Mouse (Mus musculus) layer of hippocampus, postnatal 10 days (tissue): Measurements from ENCODE around the gene Srsf3. TPM values are rescaled to one million over a fixed set of nuclear protein-coding genes. Genes with fewer than 3 reads are reported as not detected.
"Not testable (repeated sequence)": the region's sequence is repeated elsewhere in the genome, so short reads cannot be mapped to it uniquely, and the experiment has no call there.

Experiments used
- DNase-seq, 2 experiments: peaks; one replicate each; pipeline ENCODE4 v3.0.0; 2021; ENCODE audit warnings: low spot score in 2 of 2
- total RNA-seq, 2 experiments: library from RNA; stranded (reverse); gene quantifications; 2 replicates each; pipeline ENCODE4 v1.2.3; 2021

Gene Srsf3
- total RNA-seq, 2 experiments from 2014 or later: 179 to 207 TPM

- no peak for DNase-seq
These were observed 14.0 kb upstream of the Srsf3 start for GRCm38 (mm10) chr17:29018292-29018984.

- DNase-seq: no peak
These were observed 13.0 kb upstream of the Srsf3 start for GRCm38 (mm10) chr17:29019391-29019790.

DNA sequence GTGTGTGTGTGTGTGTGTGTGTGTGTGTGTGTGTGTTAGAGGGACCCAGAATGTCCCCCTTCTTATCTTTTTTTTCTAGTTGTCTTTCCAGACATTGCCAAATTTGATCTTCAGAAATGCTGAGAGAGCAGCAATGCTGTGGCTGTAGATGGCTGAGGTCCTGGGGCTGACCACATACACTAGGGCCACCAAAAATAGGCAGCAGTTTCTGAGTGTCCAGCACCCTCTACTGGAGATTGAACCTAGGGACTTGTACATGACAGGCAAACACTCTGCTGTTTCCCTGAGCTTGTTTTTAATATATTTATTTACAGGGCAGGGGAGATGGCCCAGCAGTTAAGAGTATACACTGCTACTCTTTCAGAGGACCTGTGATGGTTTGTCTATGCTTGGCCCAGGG, 12.0 kb upstream of the Srsf3 start:
- no peak for DNase-seq

DNA sequence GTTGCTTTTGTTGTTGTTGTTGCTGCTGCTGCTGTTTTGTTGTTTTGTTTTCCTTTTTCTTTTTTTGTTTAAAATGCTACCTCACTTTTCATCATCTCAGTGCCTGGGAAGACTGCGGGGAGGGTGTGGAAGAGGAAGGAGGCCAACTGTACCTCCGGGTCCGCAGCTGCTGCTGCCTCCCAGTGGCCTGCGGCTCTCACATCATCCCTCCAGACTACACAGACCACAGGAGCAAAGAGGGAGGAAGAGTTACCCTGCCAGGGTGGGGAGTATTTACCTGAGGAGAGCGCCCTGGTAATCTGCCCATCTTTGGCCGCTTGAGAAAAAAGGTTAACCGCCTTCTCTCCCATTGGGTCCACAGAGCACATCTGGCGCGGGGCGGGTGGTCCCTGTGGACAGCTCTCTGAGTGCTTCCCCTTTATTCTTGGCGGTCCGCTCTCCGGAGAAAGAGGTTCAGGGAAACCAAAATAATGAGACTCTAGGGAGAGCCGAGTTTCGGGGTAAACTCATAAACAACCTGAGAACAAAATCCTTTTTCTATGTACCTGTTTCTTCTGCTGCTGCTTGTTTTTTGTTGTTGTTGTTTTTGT, 10.1 kb upstream of the Srsf3 start:
- no peak for DNase-seq

DNA sequence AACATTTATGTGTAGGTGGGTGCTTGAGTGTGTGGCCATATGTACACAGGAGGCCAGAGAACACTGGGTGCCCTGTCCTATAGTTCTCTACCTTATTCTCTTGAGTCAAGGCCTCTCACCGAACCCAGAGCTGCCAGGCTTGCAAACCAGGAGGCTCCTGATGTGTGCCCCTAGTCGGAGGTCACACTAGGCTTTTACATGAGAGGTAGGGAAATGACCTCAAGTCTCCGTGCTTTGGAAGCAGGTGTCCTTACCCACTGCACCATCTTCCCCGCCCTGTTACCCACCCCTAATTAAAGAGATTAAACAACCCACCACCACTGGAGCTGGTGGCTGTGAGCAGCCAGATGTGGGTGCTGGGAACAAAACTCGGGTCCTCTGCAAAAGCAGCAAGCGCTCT, 9.1 kb upstream of the Srsf3 start:
- DNase-seq: no peak

DNA sequence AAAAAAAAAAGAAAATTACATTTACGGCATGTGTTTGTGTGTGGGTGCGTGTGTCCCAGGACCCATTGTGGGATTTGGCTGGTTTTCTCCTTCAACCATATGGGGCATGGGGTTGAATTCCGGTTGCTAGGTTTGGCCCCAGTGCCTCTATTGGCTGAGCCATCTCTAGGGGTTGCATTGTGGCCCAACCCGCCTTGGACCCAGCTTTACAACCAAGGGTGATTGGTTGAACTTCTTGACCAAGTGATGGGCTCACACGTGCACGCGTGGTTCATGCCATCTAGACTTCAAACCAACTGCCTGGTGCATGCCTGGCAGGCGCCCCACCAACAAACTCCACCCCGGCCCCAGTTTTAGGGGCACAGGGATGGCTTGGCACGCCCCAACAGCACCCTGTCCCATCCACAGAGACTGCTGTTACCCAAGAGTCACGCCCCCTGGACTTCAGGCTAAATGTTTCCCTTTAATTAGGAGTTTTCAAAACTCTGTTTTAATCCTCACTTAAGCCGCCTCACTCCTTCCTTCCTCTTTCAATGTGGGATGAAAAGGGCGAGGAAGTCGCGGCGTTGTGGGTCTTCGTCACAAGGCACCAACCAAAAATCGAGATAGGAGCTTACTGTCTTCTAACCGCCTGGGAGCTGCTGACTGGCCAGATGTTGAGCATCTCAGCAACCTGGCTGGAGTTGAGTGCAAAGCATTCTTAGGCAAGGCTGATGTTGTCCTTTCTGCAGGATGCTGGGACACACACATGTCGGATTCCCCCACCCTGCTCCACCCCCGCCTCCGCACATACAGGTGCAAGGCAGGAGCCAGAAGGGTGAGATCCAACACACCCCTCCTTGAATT, 8.2 kb upstream of the Srsf3 start:
- no peak for DNase-seq

GRCm38 (mm10) chr17:29024896-29025565, 7.4 kb upstream of the Srsf3 start:
- DNase-seq: no peak

DNA sequence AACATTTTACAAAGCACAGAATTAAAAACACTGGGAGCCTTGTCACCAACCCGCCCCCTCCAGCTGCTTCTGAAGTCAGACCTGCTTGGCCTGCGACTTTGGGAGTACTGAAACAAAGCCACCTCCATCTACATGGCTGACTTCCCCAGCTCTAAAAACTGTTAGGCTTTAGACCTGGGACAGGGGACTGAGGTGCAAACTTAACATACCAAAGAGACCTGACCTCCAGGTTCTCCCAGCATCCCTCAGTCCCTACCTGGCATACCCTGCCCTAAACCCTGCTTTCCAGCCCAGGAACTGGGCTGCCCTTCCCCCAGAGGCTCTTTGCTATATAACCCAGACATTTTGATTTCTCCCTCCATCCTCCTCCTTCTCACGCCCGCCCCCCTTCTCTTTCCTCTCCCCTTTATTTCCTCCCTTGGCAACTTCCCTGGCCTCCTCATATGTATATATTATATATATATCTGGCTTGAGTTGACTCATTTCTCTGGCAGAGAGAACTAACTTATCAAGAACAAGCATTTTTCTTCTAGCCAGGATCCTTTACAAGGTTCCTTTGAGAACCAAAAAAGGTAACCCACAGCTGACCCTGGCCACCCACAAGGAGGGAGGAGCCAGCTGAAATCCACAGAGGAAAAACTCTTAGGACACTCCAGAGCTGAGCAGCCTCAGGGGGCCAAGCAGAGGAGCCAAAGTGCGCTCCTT, 5.6 kb upstream of the Srsf3 start:
- DNase-seq: no peak

DNA sequence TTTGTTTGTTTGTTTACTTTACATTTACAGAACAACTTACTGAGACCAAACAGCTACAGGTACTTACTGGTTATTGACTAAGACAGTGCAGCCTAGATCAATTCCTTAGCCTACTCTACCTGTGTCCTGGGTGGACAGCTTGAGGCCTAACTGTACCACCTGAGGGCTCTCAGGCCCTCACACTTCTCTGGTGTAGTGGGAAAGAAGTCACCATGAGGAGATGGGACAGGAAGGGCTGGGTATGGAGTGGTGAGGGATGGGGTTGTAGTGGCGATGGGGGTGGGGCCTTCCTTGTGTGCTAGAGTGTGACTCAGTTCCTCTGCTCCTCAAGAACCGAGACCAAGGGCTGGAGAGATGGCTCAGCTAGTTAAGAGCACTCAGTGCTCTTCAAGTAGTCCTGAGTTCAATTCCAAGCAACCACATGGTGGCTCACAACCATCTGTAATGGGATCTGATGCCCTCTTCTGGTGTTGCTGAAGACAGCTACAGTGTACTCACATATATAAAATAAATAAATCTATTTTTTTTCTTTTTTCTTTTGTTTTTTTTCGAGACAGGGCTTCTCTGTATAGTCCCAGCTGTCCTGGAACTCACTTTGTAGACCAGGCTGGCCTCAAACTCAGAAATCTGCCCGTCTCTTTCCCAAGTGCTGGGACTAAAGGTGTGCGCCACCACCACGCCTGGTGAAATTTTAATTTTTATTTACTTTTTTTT, 1.9 kb upstream of the Srsf3 start:
- no peak for DNase-seq

GRCm38 (mm10) chr17:29031085-29031711, 1.2 kb upstream of the Srsf3 start:
- DNase-seq: not testable (repeated sequence)

DNA sequence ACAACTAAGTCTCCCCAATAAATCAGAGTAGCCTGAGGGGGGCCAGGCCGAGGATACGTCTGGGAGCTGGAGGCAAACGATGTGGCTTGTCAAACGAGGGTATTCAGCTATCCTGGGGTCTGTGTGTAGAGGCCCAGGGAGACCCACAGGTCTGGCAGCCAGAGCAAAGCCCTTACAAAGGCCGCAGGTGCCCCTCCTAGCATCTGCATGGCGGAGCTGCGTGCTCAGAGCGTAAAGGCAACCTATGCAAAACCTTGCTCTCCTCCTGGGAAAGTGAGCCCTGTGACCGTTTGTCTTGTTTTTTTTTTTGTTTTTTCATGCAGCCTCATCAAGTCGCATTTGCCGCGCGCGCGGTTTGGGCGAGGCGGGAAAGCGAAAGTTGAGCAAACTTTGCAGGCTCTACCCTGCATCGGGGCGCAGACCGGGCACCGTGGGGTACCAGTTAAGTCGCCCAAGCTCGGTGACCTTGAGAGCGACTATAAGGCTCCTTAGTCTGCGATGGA, 606 bp upstream of the Srsf3 start:
- DNase-seq: no peak

DNA sequence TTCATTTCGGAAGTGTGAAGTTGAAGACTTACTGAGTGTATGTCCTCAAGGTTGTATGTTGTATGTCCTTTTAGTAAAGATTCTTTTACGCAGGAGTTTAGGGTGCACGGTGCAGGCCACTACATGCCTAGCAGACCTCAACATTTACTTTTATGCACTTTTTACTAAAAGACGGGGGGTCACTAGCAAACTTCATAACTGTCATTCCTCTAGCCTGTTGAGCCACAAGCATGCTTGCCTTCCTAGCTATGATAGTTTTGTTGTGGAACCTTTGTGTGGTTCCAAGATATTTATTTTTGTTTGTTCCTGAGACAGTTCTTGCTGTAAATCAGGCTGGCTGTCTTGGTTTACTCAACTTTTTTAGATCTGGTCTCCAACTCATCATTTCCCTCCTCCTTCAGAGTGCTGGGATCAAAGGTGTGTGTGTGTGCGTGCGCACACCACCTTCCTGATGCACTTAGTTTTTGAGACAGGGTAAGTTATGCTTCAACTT, 1.2 kb downstream of the Srsf3 start:
- no peak for DNase-seq

- no peak for DNase-seq
These were observed 1.8 kb downstream of the Srsf3 start for GRCm38 (mm10) chr17:29034264-29034663.

DNA sequence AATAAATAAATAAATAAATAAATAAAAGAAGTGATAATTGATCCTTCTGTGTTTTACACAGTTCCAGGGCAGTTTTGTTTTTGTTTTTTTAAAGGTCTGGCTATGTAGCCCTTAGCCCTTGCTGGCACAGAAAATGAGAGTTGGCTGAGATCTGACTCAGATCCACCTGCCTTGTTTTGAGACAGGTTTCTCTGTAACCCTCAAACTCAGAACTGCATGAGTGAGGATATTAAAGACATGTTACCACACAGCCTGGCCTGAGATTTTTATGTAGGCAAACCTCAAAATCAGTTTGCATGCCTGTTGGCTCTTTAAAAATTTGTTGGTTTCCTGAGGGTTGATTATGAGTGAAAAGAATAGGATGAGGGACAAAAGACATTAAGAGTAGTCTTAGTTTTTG, 3.1 kb downstream of the Srsf3 start:
- no peak for DNase-seq

DNA sequence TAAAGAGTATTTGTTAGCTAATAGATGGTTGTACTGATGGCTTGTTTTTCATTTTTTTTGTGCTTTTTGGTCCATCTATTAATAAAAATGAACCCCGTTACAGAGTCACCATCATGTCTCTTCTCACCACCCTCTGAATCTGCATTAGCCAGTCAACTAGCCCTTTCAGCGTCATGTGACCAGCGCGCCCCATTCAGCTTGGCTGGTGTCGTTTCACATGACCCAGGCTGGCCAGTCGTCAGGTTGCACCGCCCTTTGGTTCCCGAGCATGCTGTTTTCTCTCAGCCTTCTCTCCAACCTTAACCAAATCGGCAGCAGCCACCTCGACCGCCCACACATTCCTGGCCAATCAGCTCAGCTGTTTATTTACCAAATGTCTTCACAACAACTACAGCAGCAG, 6.9 kb downstream of the Srsf3 start:
- DNase-seq: no peak

GRCm38 (mm10) chr17:29041632-29042031, 9.2 kb downstream of the Srsf3 start:
- DNase-seq: not testable (repeated sequence)

DNA sequence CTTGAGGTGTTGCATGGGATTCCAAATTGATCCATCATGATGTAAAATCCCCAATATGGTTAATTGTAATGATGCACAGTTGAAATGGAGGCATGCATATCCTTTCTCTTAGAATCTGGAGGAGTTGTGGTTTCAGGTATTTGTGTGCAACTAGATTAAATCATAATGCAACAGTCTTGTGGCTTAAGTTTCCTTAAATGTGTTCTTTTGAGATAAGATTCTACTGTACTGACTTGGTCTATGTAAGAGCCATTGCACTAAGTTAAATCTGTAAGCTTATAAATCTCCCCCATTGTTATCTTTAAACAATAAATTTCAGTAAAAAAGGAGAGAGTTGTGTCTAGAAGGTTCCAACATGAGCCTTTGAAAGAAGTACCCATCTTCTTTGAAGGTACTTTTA, 10.1 kb downstream of the Srsf3 start:
- no peak for DNase-seq

- no peak for DNase-seq
These were observed 11.2 kb downstream of the Srsf3 start for GRCm38 (mm10) chr17:29043583-29043982.

DNA sequence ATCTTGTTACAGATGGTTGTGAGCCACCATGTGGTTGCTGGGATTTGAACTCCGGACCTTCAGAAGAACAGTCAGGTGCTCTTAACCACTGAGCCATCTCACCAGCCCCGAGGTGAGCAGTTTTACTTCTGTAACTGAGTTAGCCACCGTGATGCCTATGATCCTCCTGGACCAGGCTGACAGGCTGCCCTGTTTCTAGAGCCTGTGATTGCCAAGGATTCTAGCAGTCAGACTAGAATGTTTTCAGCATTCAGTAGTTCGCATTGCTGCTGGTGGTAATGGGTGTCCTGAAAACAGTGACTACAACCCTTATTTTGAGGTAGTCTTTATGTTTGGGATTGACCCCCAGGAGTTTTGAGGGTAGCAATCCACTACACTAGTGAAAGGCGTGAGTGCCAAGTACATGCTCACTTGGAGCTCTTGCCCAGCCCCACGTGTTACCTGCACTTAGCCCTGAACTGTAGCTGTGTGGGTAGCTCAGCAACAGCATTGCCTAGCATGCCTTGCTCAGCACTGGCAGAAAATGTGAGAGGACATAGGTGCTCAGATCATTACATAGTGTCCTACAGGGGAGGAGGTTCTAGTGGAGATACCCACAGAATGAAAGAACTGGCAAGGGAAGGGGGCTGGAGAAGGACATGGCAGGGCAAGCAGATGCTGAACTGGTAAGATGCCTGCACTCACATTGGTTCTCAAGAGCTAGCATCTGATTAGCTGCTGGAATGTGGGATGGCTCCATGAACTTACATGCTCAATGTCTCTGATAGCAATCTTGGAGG, 11.9 kb downstream of the Srsf3 start:
- no peak for DNase-seq
